Mouse (Mus musculus) effector memory CD4-positive, alpha-beta T cell, adult 7 months (primary cell): ENCODE data around the gene Adamts12. TPM values are rescaled to one million over a fixed set of nuclear protein-coding genes. Genes with fewer than 3 reads are reported as not detected.

ENCODE experiments used
- polyA plus RNA-seq: library from polyadenylated mRNA; unstranded; fragments of 100-300 nt; shearing (Covaris generic); gene quantifications from one replicate; pipeline ENCODE4 v1.2.1, GENCODE M21; 2017

The Adamts12 gene
- 0.09 TPM for polyA plus RNA-seq

GRCm38 (mm10) chr15:11064558-11065411 is at the start of gene Adamts12:
Adamts12 (plus strand) TSS chr15:11064790.

GRCm38 (mm10) chr15:11037711-11038110 is 26.9 kb upstream of the Adamts12 start, which contains the start of gene Rxfp3:
Rxfp3 (minus strand) TSS chr15:11037991.

Other genes starting within 250 kb of the Adamts12 start
- gene C1qtnf3, start 112.5 kb upstream of the Adamts12 start, polyA plus RNA-seq = 0.16 TPM
- 3.8 TPM for gene Amacr, start 83.0 kb upstream of the Adamts12 start, polyA plus RNA-seq
- gene Slc45a2, start 64.1 kb upstream of the Adamts12 start, polyA plus RNA-seq = not detected
- gene Rxfp3, start 26.8 kb upstream of the Adamts12 start, polyA plus RNA-seq = not detected